Mouse (Mus musculus) MEL (cell line): ENCODE data around the gene S100a16. TPM values are rescaled to one million over a fixed set of nuclear protein-coding genes. Genes with fewer than 3 reads are reported as not detected.

Experiments
- DNase-seq: peaks from one replicate; pipeline ENCODE4 v3.0.0; 2011; ENCODE audit warnings: low read depth, low spot score
- H3K27ac ChIP-seq: 2 replicates; pipeline ENCODE4 v1.5.1; 2012; ENCODE audit warnings: low read depth, mild to moderate bottlenecking, control low read depth, low read length, moderate library complexity; ENCODE audit not compliant: control insufficient read depth
- H3K27me3 ChIP-seq, 2 experiments: fragments of 150-350 bp in 1 of 2; sonication (generic) in 1 of 2; 2 replicates each; pipeline ENCODE4 v1.6.1; 2012; ENCODE audit warnings: low read length in 2 of 2, mild to moderate bottlenecking in 2 of 2, improper control_type of control experiment in 1 of 2, moderate library complexity in 1 of 2; ENCODE audit not compliant: insufficient read depth in 2 of 2, control insufficient read depth in 1 of 2
- H3K36me3 ChIP-seq, 2 experiments: 2 replicates each; pipeline ENCODE4 v1.6.1; 2012 to 2014; ENCODE audit warnings: low read length in 2 of 2, improper control_type of control experiment in 1 of 2, inconsistent platforms in 1 of 2, mild to moderate bottlenecking in 1 of 2; ENCODE audit not compliant: insufficient read depth in 2 of 2, control insufficient read depth in 1 of 2
- H3K4me1 ChIP-seq, 2 experiments: fragments of 150-350 bp in 1 of 2; sonication (generic) in 1 of 2; 2 replicates each; pipeline ENCODE4 v1.6.1; 2012; ENCODE audit warnings: low read length in 2 of 2, improper control_type of control experiment in 1 of 2, mild to moderate bottlenecking in 1 of 2; ENCODE audit not compliant: insufficient read depth in 2 of 2, control insufficient read depth in 1 of 2
- H3K4me3 ChIP-seq, 2 experiments: fragments of 150-350 bp in 1 of 2; sonication (generic) in 1 of 2; 2 replicates each; pipeline ENCODE4 v1.5.1; 2012; ENCODE audit warnings: low read depth in 2 of 2, low read length in 2 of 2, mild to moderate bottlenecking in 2 of 2, moderate library complexity in 2 of 2, control low read depth in 1 of 2, improper control_type of control experiment in 1 of 2; ENCODE audit not compliant: control insufficient read depth in 1 of 2, insufficient read depth in 1 of 2
- H3K79me2 ChIP-seq: 2 replicates; pipeline ENCODE4 v1.6.1; 2012; ENCODE audit warnings: mild to moderate bottlenecking, low read length, moderate library complexity; ENCODE audit not compliant: control insufficient read depth, poor library complexity, insufficient read depth
- H3K9ac ChIP-seq: 2 replicates; pipeline ENCODE4 v1.6.1; 2012; ENCODE audit warnings: low read depth, mild to moderate bottlenecking, control low read depth, low read length, moderate library complexity; ENCODE audit not compliant: control insufficient read depth, poor library complexity, severe bottlenecking
- H3K9me3 ChIP-seq: fragments of 150-350 bp; sonication (generic); replicated peaks from 2 replicates; pipeline ENCODE4 v1.6.1; 2012; ENCODE audit warnings: mild to moderate bottlenecking, low read length, improper control_type of control experiment, moderate library complexity; ENCODE audit not compliant: insufficient read depth
- CHD2 ChIP-seq: IDR thresholded peaks from 2 replicates; pipeline ENCODE4 v1.6.1; 2011; ENCODE audit warnings: low read length, improper control_type of control experiment
- CTCF ChIP-seq, 3 experiments: IDR thresholded peaks in 2 of 3; conservative IDR thresholded peaks in 1 of 3; 2 replicates each; pipeline ENCODE4 v1.5.1; 2011 to 2012; ENCODE audit warnings: low read length in 3 of 3, low read depth in 2 of 3, mild to moderate bottlenecking in 2 of 3, improper control_type of control experiment in 1 of 3, inconsistent platforms in 1 of 3, mixed read lengths in 1 of 3, moderate library complexity in 1 of 3; ENCODE audit not compliant: control insufficient read depth in 1 of 3, insufficient read depth in 1 of 3, poor library complexity in 1 of 3, severe bottlenecking in 1 of 3
- EP300 ChIP-seq, 2 experiments: IDR thresholded peaks; 2 replicates each; pipeline ENCODE4 v1.6.1; 2011; ENCODE audit warnings: improper control_type of control experiment in 2 of 2, low read length in 2 of 2, low read depth in 1 of 2, mild to moderate bottlenecking in 1 of 2
- ETS1 ChIP-seq: IDR thresholded peaks from 2 replicates; pipeline ENCODE4 v1.6.1; 2012; ENCODE audit warnings: low read depth, mild to moderate bottlenecking, inconsistent platforms, low read length, improper control_type of control experiment, moderate library complexity
- GATA1 ChIP-seq: IDR thresholded peaks from 2 replicates; pipeline ENCODE4 v1.6.1; 2011; ENCODE audit warnings: low read depth, low read length, improper control_type of control experiment
- HCFC1 ChIP-seq: IDR thresholded peaks from 2 replicates; pipeline ENCODE4 v1.6.1; 2012; ENCODE audit warnings: low read depth, mild to moderate bottlenecking, inconsistent platforms, low read length, improper control_type of control experiment, moderate library complexity
- JUND ChIP-seq: IDR thresholded peaks from 2 replicates; pipeline ENCODE4 v1.6.1; 2011; ENCODE audit warnings: low read depth, mild to moderate bottlenecking, improper control_type of control experiment, low read length
- KAT2A ChIP-seq: conservative IDR thresholded peaks from 2 replicates; pipeline ENCODE4 v1.6.1; 2012; ENCODE audit warnings: low read depth, low read length, improper control_type of control experiment, inconsistent platforms
- MAX ChIP-seq: IDR thresholded peaks from 2 replicates; pipeline ENCODE4 v1.6.1; 2011; ENCODE audit warnings: low read length, improper control_type of control experiment
- MAZ ChIP-seq: IDR thresholded peaks from 2 replicates; pipeline ENCODE4 v1.6.1; 2012; ENCODE audit warnings: low read depth, mild to moderate bottlenecking, inconsistent platforms, low read length, improper control_type of control experiment
- MXI1 ChIP-seq: IDR thresholded peaks from 2 replicates; pipeline ENCODE4 v1.6.1; 2011; ENCODE audit warnings: mild to moderate bottlenecking, low read depth, low read length, improper control_type of control experiment
- NELFE ChIP-seq: IDR thresholded peaks from 2 replicates; pipeline ENCODE4 v1.6.1; 2011; ENCODE audit warnings: low read depth, low read length, improper control_type of control experiment
- RCOR1 ChIP-seq: IDR thresholded peaks from 2 replicates; pipeline ENCODE4 v1.6.1; 2012; ENCODE audit warnings: low read depth, mild to moderate bottlenecking, inconsistent platforms, low read length, improper control_type of control experiment
- SIN3A ChIP-seq: IDR thresholded peaks from 2 replicates; pipeline ENCODE4 v1.6.1; 2012; ENCODE audit warnings: low read length, improper control_type of control experiment, inconsistent platforms
- SMC3 ChIP-seq: IDR thresholded peaks from 2 replicates; pipeline ENCODE4 v1.6.1; 2011; ENCODE audit warnings: low read depth, low read length, improper control_type of control experiment
- TBP ChIP-seq: IDR thresholded peaks from 2 replicates; pipeline ENCODE4 v1.8.0; 2011; ENCODE audit warnings: low read depth, low read length, improper control_type of control experiment
- TCF12 ChIP-seq: IDR thresholded peaks from 2 replicates; pipeline ENCODE4 v1.6.1; 2014; ENCODE audit warnings: low read depth, mild to moderate bottlenecking, inconsistent platforms, low read length, improper control_type of control experiment, moderate library complexity
- USF1 ChIP-seq: IDR thresholded peaks from 2 replicates; pipeline ENCODE4 v1.6.1; 2014; ENCODE audit warnings: low read depth, mild to moderate bottlenecking, inconsistent platforms, low read length, improper control_type of control experiment, moderate library complexity
- ZC3H11A ChIP-seq: IDR thresholded peaks from 2 replicates; pipeline ENCODE4 v1.6.1; 2012; ENCODE audit warnings: low read depth, mild to moderate bottlenecking, inconsistent platforms, low read length, improper control_type of control experiment
- ZMIZ1 ChIP-seq: IDR thresholded peaks from 2 replicates; pipeline ENCODE4 v1.6.1; 2012; ENCODE audit warnings: low read depth, mild to moderate bottlenecking, inconsistent platforms, low read length, improper control_type of control experiment, moderate library complexity
- ZNF384 ChIP-seq: IDR thresholded peaks from 2 replicates; pipeline ENCODE4 v1.6.1; 2012; ENCODE audit warnings: low read depth, mild to moderate bottlenecking, inconsistent platforms, low read length, improper control_type of control experiment
- polyA plus RNA-seq, 2 experiments: library from polyadenylated mRNA; stranded (reverse) in 1 of 2; unstranded in 1 of 2; fragments of >175 nt in 1 of 2; fragments of >200 nt in 1 of 2; gene quantifications; 2 replicates each; pipeline versions ENCODE4 v1.2.1 to v1.2.4; 2012; ENCODE audit warnings: low replicate concordance in 2 of 2, low read depth in 1 of 2; ENCODE audit not compliant: insufficient read length in 2 of 2, insufficient read depth in 1 of 2, missing spikeins in 1 of 2
- total RNA-seq: library from RNA; depleted of rRNA; stranded (reverse); fragments of 300-350 nt; gene quantifications from 2 replicates; pipeline ENCODE4 v1.2.3, GENCODE M21; 2012

S100a16 gene
- total and polyA plus RNA-seq, 3 experiments, result not detected

- no peaks in the 10 kb centered on the region for H3K9me3 ChIP-seq
- peaks cover 0 to 28% of the 10 kb centered on the region in 2 experiments; a peak in 2 of 4 replicates for H3K4me1 ChIP-seq
- peaks cover 0 to 9% of the 10 kb centered on the region in 2 experiments; a peak in 2 of 4 replicates for H3K36me3 ChIP-seq
- TF ChIP-seq USF1, result no peak
- TF ChIP-seq SIN3A, result no peak
- peak; percentile 45; the same call in 1 of the 2 replicates for TF ChIP-seq RCOR1
- TF ChIP-seq NELFE, result no peak
- TF ChIP-seq HCFC1, result no peak
- TF ChIP-seq KAT2A, result no peak
- 0 out of 2 replicates have a peak, but pooled peaks have one; percentile 13 for TF ChIP-seq CHD2
- TF ChIP-seq TBP, result 0 out of 2 replicates have a peak, but pooled peaks have one; percentile 19
- TF ChIP-seq MAZ, result peak; percentile 16; the same call in 1 of the 2 replicates
- TF ChIP-seq ZNF384, result no peak
- no peak for TF ChIP-seq GATA1
- no peak for TF ChIP-seq ZMIZ1
- TF ChIP-seq SMC3, result peak; percentile 4; the same call in 1 of the 2 replicates
- peak; percentile 5 to 21 (median 15); a peak in 3 of 6 replicates for TF ChIP-seq CTCF (IDR thresholded peaks at IDR 0.05 in 2 of 3, conservative IDR thresholded peaks at IDR 0.05 in 1 of 3; ENCODE audit: control insufficient read depth in 1 of 3, insufficient read depth in 1 of 3, low read depth in 2 of 3, low read length in 3 of 3, poor library complexity in 1 of 3, severe bottlenecking in 1 of 3)
- TF ChIP-seq ETS1, result peak; percentile 76
- 0 out of 2 replicates have a peak, but pooled peaks have one; percentile 23 for TF ChIP-seq MAX
- TF ChIP-seq EP300 (IDR thresholded peaks at IDR 0.05; ENCODE audit: low read depth in 1 of 2, low read length in 2 of 2), result peak; percentile 65 to 84
- TF ChIP-seq MXI1, result no peak
- peak; percentile 90; the same call in 1 of the 2 replicates for TF ChIP-seq JUND
- TF ChIP-seq TCF12, result 0 out of 2 replicates have a peak, but pooled peaks have one; percentile 25
- TF ChIP-seq ZC3H11A, result no peak
- H3K79me2 ChIP-seq, result no peaks in the 10 kb centered on the region
- peak overlapping the region; percentile 58 for H3K9ac ChIP-seq
- DNase-seq, result peak; percentile 88
- peak overlapping the region; percentile 61 for H3K27ac ChIP-seq
- H3K4me3 ChIP-seq, result peak overlapping the region; percentile 24 to 41; a peak in 3 of 4 replicates
- no peaks in the 10 kb centered on the region for H3K27me3 ChIP-seq
Measured at GRCm38 (mm10) chr3:90586906-90587305, 49.9 kb downstream of the S100a16 start.
